Mouse (Mus musculus) gastrocnemius, adult 8-10 months (tissue): ENCODE measurements around the gene Epb41l1. TPM values are rescaled to one million over a fixed set of nuclear protein-coding genes. Genes with fewer than 3 reads are reported as not detected.
A peak's percentile ranks its signal among the peaks of the same experiment; 100 is the strongest.
"Not testable (repeated sequence)": the region's sequence is repeated elsewhere in the genome, so short reads cannot be mapped to it uniquely, and the experiment has no call there.

Source experiments
- DNase-seq, 2 experiments: peaks; one replicate each; pipeline ENCODE4 v3.0.0; 2022; ENCODE audit warnings: low spot score in 2 of 2
- total RNA-seq, 4 experiments: library from RNA; stranded (reverse); gene quantifications; 2 replicates each; pipeline ENCODE4 v1.2.4; 2022

Gene Epb41l1
- total RNA-seq, result 1 to 10 TPM; 3.0 to 6.0 (median 3.5) TPM

DNA sequence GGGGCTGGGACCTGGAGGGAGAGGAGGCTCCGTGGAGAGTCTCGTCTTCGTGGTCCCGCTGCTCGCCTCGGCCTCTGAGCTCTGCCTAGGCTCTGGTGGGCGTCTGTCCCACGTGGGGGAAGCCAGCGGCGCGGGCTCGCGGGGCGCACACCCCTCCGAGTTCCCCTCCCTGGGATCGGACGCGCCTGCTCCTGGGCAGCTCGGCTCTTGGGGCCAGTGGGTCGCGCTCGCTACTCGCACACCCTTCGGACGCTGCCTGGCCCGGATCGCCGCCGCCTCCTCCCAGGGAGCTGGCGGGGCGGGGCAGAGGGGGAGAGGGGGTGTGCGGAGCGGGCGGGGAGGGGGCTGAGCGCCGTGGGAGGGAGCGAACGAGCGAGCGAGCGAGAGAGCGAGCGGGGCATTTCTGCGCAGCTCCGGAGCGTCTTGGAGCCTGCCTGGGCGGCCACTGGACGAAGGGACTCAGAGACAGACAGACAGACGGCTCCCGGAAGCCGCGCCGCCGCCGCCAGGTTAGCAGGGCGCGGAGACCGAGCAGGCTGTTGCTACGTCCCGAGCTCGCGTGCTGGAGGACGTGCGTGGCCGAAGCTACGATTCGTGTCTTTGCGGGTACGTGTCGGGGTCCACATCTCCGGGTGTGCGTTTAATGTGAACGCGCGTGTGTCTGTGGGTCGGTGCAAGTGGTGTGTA, at the start of gene Epb41l1:
TSS of gene Epb41l1 (plus strand) at position 216 of the 687 bp plus-strand sequence.
- DNase-seq, result peak; percentile 21 to 27

DNA sequence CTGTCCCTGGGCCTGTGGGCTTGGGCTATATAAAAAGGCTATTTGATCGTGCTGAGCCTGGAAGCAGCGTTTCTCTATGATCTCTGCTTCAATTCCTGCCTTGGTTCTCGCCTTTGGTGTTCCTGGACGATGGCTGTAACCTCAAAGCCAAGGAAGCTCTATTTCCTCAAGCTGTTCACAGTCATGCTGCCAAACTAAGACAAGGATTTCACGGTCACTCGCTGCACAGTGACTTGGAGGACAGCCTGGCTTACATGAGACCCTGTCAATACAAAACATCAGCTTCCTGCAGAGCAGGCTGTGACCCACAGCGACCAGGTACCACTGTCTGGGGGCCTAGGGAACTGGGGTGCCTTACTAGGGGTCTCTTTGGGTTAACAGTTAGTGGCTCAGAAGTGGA, 43.8 kb upstream of the Epb41l1 start:
- no peak for DNase-seq

DNA sequence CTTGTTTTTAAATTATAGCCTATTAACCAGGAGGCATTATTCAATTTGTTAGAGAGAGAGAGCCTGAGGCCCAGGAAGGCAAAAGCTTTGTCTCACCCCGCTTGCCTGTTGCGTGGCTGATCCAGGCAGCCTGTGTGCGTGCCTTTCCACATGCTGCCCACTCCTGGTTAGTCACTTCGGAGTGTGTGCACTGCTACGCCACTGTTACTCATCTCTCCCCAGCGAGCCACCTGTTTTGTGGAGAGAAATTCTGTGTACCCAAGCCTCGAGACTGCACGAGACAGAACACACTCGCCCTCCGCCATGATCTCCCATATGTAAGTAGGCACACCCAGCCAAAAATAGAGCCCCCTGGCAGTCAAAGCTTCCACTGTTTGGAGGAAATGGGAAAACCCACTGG, 40.8 kb upstream of the Epb41l1 start:
- DNase-seq, result no peak

DNA sequence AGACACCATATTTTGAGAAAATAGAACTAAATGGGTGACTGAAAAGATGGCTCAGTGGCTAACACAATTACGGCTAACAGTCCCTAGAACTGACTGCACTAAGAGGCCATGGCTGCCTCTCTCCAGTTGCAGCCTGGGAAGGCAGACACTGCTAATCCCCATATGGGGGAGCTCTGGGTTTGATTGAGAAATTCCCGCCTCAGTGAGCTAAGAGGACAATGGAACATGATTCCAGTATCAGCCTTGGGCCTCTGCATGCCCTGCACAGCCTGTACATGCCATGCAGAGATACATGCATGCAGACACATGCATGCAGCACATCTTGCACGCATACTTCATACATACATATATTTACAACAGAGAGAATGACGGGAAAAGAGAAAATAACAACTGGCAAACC, 39.4 kb upstream of the Epb41l1 start:
- DNase-seq, result no peak

DNA sequence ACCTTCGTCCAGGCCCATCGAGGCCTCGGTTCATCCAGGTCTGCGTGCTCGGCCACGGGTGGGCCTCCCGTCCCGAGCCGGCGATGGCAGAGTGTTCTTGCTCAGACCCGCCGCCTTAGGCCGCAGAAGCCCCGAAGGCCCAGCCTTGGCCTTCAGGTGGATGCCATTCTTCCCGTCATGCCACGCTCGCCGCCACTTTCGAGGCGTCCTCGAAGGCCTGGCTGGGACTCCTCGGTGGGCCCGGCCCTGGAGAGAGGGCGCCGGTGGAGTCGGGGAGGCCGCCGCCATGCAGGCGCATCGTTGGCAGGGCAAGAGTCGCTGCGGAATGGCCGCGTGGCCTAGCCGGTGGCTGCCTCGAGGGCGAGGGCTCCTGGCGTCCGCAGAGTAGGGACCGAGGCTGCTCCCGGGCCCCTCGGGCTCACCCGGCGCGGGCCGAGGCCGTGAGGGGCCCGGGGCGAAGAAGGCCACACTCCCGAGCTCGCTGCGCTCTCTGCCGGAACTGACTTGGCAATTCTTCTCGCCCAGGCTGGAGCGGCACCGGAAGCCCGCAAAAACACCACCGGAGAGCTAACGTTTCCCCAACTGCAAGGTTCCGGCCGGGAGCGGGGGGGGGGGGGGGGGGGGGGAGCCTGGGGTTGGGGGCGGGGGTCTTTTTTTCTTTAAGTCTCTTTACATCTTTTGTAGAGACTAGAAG, 28.1 kb upstream of the Epb41l1 start:
- DNase-seq, result peak; percentile 58 to 68

DNA sequence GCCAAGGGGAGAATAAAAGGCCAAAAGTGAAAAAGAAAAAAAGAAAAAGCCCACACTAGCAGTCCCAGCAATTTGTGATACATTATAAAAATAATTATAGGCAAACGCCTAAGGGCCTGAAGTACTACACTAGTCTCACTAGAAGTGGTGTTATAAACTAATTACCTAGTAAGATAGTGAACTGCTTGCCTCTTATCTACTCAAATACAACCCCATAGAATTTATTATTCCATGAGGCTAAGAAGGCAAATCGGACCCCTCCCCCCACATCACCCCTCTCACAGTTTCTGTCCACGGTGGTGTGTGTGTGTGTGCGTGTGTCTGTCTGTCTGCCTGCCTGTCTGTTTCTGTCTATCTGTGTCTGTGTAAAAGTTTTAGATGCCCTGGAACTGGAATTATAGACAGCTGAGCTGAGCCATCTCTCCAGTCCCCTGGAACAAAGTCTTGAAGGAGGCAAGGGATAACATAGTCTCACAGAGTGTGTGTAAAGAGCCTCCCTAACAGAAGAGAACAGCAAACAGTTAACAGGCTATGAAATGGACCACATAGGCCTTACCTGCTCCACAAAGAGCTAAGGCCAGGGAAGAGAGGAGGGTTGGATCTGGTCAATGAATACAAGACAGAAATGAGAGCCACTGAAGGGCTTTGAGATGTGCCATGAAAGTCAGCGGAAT, 27.4 kb upstream of the Epb41l1 start:
- DNase-seq, result no peak

DNA sequence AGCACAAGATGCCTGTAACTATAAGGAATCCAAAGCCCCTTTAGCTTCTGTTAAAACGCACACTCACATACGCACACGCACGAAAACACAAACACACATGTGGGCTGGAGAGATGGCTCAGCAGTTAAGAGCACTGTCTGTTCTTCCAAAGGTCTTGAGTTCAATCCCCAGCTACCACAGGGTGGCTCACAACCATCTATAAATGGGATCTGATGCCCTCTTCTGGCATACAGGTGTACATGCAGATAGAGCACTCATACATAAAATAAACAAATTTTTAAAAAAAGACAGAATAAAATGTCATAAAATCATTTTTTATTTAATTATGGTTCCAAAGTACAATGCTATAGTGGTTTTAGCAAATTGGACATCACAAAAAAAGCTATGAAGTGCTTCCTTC, 26.4 kb upstream of the Epb41l1 start:
- no peak for DNase-seq

DNA sequence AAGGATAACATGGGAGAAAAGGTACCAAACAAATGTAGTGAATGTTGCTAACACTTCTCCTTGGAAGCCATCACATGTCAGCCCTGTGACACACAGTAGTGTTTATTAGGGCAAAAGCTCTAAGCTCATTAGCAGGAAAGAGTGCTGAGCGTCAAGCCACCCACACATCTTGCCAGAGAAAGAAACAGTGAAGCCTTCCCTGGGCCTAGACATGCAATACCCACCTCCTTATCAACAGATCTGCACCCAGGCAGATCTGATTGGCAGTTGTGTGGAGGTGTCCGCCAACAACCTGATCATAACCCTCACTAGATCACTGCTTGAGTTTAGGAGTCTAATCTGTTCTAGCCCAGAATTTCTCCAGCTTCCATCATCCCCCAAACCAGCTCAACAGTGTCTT, 24.6 kb upstream of the Epb41l1 start:
- no peak for DNase-seq

DNA sequence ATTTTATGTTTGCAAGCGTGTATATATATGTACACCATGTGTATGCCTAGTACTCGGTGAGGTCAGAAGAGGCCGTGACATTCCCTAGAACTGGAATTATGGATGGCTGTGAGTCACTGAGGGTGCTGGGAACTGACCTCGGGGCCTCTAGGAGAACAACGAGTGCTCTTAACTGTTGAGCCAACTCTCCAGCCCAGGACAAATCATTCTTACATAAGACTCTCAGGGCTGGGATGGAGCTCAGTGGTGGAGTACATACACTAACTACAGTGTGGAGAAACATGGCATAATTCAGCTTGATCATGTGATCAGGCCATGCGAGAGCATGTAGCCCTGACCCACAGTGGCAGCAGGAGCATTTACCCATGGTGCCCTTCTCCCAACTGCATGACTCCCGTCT, 22.7 kb upstream of the Epb41l1 start:
- DNase-seq, result no peak

DNA sequence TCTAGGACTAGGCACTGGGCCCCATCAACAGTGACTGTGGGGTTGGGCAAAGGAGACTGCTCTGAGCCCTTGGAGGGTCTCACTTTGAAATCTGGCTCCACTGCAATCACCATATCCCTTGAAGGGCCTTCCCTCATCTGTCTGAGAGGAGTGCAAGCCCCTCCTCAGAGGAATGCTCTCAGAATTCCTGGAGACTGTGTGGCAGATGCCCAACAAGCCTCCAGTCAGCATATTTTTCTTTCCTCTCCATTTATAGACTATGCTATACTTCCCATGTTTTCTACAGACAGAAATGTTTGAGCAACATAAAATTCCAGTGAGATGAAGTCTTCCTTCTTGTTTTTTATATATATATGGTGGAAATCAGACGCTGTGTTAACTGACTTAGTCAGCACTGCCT, 21.2 kb upstream of the Epb41l1 start:
- no peak for DNase-seq

DNA sequence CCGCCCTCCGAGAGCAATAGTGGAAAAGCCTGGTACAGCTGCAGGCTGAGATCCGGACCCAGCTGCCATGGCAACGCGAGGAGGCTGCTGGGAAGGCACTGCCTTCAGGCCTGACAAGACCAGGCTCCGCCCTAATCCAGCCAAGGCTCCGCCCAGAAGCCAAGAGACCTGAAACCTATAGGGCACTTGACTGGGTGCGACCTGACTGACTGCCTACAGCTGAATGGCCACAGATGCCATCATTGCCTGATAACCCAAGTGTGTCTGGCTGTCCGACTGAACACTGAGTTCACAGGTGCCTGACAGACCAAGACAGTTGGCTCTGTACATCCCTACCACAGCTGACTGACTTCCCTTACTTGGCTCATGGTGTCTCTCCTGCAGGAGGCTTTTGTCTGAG, 19.4 kb upstream of the Epb41l1 start:
- DNase-seq, result no peak

DNA sequence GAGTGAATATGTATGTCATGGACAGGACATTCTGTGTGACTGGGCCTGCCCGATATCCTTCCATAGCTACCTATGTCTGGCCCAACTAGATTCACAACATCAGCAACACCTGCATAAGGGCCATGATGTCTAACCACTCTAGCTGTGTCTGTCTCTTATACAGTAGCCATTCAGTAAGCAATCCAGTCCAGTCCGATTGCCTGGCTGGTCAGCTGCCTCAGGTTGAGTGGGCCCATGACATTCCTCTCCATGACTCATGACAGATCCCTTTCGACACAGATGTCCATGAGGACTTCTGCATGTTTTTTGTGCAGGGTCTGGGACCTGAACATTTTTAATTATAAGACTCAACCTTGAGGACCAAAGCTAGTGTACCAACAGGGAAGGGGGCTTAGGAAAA, 18.7 kb upstream of the Epb41l1 start:
- no peak for DNase-seq

DNA sequence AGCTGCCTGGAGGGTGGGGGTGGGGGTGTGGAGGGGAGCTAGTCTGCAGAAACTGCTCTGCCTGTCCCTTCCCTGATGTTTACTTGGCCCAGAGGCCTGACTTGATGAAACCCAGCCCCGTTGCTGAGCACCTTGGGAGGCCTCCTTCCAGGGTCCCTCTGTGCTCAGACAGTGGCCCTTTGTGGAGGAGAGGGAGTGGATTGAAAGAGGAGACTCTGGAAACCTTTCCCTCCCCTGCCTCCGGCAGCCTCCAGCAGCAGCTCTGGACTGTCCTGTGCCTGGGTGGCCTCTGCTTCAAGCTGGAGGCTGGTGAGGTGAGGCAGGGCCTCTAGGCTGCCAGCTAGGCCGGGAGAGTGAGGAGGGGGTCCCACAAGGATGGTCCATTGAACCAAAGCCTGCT, 13.7 kb upstream of the Epb41l1 start:
- DNase-seq, result no peak

DNA sequence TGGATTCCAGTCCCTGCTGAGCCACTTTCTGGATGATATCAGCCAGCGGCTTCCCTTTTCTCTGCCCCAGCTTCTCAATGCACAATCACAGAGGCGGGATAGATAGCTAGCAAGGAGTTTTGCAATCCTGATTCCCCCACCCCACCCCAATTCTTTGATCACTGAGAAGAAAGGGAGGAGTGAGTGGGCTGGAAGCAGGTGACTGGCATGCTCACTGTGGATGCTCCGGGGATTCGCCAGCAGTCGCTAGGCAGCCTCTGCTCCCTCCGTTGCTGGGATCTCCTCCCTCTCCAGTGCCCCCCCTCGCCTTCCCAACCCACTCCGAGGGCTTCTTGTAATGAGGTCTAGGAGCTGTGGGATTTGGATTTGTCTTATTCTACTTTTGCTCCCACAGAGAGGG, 12.5 kb upstream of the Epb41l1 start:
- no peak for DNase-seq

DNA sequence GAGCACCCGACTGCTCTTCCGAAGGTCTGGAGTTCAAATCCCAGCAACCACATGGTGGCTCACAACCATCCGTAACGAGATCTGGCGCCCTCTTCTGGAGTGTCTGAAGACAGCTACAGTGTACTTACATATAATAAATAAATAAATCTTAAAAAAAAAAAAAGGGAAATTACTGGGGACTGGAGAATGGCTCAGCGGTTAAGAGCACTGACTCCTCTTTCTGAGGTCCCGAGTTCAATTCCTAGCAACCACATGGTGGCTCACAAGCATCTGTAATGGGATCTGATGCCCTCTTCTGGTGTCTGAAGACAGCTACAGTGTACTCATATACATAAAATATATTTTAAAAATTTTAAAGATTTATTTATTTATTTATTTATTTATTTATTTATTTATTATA, 9.4 kb upstream of the Epb41l1 start:
- not testable (repeated sequence) for DNase-seq

DNA sequence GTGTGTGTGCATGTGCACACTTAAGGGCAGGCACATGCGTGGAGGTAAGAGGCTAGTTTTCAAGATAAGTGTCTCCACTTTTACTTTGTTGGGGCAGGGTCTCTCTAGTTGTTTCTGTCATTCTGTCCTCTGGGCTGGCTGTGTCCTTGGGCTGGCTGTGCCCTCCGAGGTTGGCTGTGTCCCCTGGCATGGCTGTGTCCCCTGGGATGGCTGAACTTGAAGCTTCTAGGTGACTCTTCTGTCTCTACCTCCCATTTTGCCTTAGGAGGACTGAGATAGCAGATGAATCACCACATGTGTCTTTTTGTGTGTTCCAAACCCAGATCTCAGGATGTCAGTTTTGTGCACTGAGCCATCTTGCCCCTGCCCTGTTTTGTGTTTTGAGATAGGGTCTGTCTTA, 5.7 kb upstream of the Epb41l1 start:
- no peak for DNase-seq

DNA sequence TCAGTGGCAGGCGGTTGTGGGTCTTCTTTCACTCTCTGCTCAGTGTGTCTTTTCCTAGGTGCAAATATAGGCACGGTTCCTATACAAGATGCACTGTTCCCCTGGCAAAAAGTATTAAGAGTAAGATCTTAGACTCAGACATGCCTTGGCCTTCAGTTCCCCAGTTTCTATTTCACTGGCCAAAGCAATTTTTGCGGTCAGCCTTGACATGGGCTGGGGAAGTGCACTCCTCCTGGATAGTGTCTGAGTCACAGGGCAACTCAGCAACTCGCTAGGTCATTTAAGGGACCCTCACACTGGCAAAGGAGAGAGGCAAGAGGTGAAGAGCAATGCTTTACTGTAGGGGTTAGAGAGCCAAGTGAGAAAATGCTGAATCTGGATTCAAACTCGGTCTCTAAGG, 5.0 kb upstream of the Epb41l1 start:
- no peak for DNase-seq

DNA sequence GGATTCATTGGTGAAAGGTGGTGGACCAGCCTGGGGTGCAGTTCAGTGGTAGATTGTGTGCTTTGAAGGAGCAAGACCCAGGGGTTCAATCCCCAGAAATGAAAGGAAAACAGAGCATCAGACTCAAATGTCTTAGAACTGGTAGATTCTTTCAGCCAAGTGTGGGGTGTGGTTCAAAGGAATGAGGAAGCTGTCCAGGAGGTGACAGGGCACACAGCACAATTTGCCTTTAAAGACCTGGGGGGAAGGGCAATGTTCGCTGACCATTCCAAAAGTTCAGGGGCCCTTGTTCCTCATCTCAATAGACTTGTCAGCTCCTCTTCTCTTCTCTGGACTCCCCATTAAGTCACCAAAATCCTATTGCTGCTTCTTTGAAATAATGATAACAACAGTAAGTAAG, 3.5 kb upstream of the Epb41l1 start:
- no peak for DNase-seq

DNA sequence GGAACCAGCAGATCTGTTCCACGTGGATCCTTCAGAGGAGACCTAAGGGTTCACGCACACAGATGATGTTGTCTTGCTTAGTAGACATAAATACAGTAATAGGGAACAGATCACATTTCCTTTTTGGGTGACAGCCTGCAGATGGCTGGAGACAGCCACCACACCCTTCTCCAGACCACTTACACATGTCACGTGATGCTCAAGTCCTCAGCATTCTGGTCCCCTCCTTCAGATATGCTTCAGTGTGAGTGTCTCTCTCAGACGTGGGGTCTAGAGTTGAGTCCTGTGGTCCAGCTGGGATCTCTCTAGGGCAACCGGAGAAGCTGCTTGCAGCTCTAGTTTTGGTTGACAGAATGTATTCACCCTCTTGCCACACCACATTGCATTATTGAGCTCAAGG, 2.2 kb upstream of the Epb41l1 start:
- DNase-seq, result no peak

DNA sequence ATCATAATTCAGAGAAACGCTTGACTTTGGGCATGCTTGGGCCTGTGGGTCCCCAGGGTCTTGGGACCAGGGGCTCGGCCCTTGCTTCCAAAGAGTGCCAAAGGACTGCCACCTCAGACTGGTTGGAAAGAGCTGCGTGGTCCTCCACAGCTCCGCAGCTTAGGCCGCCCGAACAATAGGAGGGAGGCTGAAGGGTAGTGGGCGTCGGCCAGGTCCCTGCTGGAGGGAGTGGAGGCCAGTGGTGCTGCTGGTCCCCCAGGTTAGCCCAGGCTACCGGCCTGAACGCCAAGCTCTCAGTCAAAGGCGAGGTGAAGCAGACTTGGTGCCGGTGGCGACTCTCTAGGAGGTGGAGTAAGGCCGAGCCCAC, 399 bp upstream of the Epb41l1 start:
- DNase-seq, result no peak

DNA sequence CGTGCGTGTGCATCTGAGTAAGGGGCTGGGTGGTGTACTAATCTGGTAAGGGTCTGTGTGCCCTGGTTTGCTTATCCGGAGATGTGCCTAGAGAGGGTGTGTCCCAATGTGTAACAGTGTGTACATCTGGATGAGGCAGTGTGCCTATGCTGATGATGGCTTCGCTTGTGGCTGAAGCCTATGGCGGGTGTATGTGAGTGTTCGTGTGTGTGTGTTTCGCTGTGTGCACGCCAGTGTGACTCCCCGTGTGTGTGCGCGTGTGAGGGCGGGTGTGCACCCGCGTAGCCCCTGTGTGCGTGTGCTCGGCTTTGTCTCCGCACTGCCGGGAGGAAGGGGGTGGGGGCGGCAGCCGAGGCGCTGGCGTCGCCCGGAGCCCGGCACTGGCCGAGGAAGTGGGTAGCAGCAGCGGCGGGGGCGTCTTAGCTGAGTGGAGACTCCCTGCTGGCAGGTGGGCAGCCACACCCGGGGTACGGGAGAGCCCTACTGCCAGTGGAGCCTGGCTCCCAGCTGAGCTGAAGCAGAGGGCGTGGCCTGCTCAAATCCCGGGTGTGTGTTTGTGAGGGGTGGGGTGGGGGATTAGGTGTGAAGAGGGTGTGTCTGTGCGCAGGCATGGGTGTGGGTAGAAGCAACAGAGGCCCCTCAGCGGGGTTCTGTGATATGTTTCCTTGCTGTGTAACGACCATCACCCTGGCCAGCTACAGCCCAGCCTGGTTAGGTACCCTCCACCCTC, 837 bp downstream of the Epb41l1 start:
- no peak for DNase-seq

DNA sequence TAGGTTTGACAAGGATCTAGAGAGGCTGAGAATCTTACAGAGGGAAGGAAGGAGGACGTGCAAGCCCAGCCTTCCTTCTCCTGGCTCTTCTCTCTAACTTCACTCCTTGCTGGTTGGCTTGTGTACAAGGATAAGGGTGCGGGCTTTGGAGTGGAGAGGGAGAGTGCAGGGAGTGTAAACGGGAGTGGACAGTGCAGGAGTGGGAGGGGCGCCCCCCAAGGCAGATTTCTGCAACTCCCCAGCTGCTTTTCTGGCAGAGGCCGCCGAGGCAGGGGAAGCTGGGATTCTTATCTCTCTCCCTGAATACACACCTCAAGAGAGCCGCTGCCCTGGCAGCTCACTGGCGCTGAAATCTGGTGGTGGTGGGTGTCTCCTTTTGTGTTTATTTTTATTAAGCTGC, 1.9 kb downstream of the Epb41l1 start:
- no peak for DNase-seq
